Mouse (Mus musculus) small intestine, adult 2 months (tissue): ENCODE measurements at regions not wholly inside any gene's neighbourhood (a gene's known extent, or its start where the extent isn't known, plus 50 kb on each side); places are given as distances from the start of the nearest gene placed in this dataset.

Experiments used
- CTCF ChIP-seq: fragments of 200-500 bp; IDR thresholded peaks from 2 replicates; pipeline ENCODE4 v1.5.1; 2012; ENCODE audit warnings: low read depth, mild to moderate bottlenecking, control low read depth, inconsistent platforms, low read length, moderate library complexity, mixed read lengths; ENCODE audit not compliant: insufficient replicate concordance, insufficient read length; ENCODE audit errors: extremely low read depth
- POLR2A ChIP-seq: fragments of 200-500 bp; IDR thresholded peaks from 2 replicates; pipeline ENCODE4 v1.6.1; 2012; ENCODE audit warnings: low read depth, mild to moderate bottlenecking, control low read depth, inconsistent platforms, low read length, moderate library complexity

DNA sequence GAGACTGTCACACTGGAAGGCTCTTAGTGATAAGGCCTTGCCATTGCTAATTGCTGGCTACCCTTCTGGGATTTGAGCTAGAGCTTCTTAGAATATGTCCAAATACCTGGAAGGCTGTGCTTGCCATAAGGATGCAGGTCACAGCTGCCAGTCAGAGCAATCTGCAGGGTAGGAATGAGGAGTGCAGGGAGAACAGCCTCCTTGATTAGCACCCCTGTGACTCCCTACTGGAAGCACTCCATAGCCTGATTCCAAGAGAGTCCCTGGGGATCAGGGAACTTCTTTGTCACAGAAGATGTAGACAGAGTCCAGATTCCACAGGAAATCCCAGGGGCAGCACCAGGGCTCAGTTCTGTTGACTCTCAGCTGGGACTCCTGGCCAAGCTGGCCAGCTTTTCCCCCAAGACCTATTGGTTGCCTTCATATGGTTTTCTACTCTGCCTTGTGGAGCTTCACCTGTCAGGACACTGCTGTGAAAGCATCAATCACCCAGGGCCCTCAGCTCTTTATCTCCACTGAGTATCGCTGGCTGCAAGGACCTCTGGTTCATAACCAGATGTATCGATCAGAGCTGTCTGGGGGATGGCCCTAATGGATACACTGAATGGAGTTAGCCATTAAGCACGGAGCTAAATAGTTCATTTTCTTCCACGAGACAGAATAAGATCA, 579.9 kb upstream of the Nrp1 start:
- TF ChIP-seq CTCF (no peak), POLR2A (no peak)
